Mouse (Mus musculus): ENCODE results near the gene Sh3bgrl2. TPM values are rescaled to one million over a fixed set of nuclear protein-coding genes. Genes with fewer than 3 reads are reported as not detected.

The Sh3bgrl2 gene
- polyA plus RNA-seq, 1 experiment = not detected

DNA sequence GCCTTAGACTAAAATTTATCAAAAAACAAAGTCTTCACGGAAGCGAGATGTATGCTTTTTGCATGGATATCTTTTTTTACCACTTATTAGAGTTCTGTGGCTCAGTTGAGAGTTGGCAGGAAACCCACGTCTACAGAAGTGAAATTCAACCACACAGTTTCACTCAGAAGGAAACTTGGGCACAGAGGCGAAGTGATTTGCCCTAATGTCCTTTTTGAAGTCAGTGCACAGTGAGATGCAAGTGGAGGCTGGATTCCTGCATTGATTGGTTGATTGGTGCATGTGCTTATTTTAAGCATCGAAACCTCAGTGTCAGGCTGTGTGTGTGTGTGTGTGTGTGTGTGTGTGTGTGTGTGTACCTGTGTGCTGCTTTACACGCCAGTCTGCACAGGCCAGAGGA lies 3.5 kb downstream of the Sh3bgrl2 start:
- TF ChIP-seq GATA1 (IDR thresholded peaks at IDR 0.05; ENCODE audit: low read length) = no peak

DNA sequence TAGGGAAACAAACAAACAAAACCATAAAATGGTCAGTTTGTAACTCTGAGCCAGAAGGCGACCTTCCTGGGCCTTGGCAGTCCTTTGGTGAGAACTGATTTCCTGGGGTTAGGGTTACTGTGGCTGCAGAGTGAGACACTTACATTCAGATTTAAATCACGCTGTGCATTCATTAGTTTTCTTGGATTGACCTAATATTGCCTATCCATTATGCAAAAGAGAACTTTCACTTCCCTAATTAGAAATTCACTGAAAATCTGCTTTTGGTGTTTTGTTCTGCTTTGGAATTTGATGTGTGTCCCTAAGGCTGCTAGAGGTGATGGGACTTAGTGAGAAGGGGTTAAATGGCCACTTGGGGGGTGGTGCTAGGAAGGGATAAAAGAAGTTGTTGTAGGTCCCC lies 7.5 kb downstream of the Sh3bgrl2 start:
- TF ChIP-seq GATA1 (IDR thresholded peaks at IDR 0.05; ENCODE audit: low read length) = no peak

DNA sequence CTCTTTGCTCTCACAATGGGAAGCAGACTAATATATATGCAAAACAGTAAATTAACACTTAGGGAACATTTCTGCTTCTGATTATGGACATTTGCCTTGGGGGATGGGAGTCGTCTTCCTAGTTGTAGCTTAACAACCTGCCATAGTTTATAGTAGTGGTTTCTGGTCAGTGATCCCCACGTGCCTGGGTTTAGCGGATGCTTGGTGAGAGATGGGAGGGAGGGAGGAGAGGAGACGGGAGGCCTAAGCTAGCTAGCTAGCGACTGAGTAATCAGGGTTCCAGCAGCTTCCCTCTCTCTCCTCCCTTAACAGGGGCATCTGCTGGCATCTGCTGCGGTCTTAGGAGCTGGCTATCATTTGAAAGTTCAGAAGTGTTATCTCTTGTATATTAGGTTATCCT lies 8.1 kb downstream of the Sh3bgrl2 start:
- no peak for TF ChIP-seq GATA1 (IDR thresholded peaks at IDR 0.05; ENCODE audit: low read length)

DNA sequence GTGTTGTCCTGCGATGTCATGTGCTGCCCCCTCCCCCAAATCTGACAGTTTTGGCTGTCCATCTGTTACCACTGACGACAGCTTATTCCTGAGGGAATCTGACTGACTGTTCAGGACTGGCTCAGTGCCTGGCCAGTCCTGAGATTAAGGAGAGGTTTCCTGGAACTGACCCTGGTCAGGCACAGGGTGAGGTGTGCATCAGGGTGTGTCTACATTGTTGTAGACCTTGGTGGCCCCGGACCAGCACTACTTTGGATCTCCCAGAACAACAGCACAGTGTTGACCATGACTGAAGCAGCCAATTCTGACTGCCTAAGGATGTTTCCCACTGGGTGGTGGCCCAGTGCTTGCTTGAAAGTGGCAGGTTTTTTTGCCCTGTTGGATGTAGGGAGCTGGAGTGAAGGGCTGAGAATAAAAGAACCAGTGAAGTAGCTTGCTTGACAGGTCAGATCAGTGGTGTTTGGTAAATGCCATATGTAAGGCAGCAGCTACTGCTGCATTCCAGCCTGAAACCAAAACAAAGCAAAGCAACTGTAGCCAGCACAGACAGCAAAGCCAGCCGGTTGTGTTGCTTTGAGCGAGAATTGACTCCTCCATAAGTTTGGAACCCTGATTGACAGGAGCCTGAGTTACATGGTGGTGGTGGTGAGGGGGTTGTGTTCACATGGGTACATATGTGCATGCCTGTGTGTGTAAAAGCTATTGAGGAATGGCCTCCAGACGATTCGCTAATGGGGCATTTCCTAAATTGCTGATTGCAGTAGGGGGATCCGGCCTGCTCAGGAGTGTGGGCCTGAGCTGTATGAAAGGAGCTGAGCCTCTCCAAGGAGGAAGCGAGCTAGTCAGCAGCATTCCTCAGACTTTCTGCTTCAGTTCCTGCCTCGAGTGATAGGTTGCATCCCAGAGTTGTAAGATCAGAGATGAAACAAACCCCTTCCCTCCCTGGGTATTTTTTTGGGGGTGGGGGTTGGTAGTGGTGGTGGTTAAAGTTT lies 8.9 kb downstream of the Sh3bgrl2 start:
- TF ChIP-seq GATA1 (IDR thresholded peaks at IDR 0.05; ENCODE audit: low read length) = no peak

DNA sequence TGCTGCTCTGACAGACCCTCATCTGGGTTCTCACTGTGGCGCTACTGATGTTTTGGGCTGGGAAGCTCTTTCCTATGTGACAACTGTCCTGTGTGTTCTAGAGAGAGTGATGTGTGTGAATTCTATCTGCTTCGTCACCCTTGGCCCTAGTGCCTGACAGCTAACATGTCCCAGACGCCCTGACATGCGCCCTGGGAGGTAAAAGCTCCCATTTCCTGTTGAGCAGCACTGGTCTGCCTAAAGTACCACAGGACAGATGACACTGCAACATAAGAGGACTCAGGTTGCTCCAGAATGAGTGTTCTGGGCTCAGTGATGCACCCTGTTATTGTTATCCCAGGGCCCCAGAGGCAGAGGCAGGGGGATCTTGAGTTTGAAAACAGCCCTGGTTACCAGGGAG lies 12.5 kb downstream of the Sh3bgrl2 start:
- no peak for TF ChIP-seq GATA1 (IDR thresholded peaks at IDR 0.05; ENCODE audit: low read length)

DNA sequence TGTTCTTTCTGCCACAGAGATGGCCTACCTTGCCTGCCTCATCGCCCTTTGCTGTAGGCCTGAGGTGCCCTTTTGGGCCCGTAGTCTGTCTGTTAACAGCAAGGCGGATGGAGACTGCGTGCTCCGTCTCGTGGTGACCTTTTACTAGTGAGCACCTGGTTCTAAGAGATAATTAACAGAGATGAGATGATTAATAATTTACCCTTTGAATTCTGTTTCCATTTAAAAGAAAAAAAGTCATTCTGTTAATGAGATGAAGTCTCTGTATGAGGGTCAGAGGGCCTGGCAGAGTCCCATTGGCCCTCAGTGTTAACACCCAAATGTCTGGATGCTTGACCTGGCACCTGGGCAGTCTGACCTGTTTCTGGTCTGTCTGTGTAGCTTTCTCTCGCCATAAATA lies 14.8 kb downstream of the Sh3bgrl2 start:
- TF ChIP-seq GATA1 (IDR thresholded peaks at IDR 0.05; ENCODE audit: low read length) = no peak

DNA sequence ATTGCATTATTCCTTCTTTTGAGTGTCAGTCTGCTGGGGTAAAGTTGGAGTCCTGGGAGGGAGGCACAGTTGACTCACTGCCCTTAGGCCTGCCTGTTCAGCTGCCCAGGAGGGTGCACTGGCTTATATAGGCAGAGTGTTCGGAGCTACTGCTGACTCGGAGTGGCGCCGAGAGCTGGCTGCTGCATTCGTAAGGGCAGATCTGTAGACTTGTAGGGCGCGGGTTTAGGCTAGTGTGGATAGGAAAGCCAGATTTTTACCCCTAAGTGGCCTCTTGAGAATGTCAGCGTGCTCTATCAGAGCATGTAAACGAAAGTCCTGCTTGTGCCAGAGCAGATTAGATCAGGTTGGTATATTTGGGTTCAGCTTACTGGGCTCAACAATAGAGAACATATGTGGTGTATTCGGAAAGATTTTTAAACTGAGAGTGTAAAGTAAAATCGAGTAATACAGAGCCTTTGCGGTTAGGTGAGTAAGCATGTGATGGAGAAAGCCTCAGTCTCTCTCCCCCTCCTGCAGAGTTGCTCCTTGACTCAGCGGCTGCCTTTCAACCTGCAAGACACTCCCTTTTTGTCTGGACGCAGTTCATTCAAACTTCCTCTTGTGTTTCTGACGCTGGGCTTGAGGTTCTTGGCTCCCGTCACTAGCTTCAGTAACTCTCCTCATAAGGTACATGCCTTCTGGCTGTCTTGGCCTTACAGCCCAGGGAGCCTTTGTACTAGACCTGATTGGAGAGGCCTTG lies 15.9 kb downstream of the Sh3bgrl2 start:
- no peak for TF ChIP-seq GATA1 (IDR thresholded peaks at IDR 0.05; ENCODE audit: low read length)

DNA sequence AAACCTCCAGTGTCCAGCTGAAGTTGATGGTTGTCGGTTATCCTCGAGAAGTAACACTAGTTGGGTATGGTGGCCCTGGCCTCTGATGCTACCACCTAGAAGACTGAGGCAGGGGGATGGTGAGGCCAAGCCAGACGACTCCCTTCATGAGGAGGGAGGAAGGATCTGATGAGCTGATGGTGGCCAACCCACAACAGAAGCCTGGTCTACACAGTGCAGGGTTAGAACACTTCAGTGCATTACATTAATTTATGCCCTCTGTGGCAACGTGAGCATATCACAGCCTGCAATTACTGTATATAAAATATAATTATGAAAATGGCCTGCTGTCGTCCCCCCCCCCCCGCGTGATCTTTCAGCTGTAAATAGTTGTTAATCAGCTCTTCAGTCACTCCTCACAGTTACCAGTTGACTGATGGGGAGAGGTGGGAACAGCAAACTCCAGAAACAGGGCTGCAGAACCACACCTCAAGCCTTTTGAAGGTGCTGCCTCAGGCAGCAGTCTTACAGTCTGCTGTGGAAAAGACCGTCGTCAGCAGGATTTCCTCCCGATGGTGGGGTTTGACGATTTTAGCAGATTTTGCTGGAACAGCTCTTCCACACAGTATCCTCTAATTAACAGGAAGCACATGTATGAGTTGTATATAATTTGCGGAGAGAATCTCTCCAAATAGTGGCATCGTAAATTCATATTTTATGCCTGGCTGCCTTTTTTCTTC lies 17.0 kb downstream of the Sh3bgrl2 start:
- no peak for TF ChIP-seq GATA1 (IDR thresholded peaks at IDR 0.05; ENCODE audit: low read length)

DNA sequence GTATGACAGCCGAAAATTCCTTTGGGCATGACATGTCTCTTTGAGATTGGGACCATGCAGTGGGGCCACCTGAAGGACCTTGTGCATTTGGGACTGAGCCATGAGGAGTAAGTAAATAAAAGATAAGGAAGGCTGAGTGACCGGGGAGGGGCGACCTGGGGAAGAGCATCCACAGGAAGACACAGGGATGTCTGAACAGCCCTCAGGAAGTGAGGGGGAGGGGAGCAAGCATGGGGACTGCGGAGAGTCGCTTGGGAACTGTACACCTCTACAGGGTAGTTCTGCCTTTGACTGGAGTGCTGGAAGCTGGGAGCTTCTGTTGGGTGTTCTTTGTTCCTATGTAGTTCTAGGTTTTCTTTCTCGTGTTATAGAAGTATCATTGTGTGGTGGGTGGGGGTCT lies 18.0 kb downstream of the Sh3bgrl2 start:
- TF ChIP-seq GATA1 (IDR thresholded peaks at IDR 0.05; ENCODE audit: low read length) = no peak

DNA sequence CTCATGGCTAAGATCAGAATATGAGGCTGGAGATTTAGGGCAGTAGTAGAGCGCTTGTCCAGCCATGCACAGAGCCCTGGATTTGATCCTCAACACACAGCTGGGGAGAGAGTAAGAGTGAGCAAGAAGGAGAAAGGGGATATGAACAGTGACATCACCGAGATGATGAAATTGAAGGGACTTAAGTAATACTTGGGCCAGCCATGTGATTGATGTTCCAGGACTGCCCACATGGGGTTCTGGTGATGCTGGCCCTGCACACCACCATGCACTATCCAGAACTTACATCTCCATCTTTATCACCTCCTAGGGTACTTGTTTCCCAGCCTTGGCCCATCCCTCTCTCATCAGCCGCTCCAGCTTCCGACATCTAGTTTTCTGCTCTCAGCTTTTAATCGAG lies 20.0 kb downstream of the Sh3bgrl2 start:
- no peak for TF ChIP-seq GATA1 (IDR thresholded peaks at IDR 0.05; ENCODE audit: low read length)

DNA sequence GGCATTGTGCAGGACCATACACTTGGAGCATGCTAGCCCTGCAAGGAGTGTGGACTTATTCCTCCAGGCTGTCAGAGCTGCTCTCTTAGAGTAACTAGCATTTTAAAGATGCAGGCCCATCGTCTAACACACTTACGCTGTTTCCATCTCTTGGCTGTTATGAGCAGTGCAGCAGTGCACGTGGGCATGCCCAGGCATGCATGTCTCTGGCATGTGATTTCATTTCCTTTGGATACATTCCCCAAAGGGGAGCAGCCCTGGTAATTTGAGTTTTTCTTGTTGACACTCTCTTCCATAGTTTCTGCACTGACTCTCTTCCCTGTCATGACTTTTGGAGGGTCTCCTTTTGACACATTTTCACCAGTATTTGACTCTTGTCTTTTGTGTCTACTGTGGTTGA lies 20.8 kb downstream of the Sh3bgrl2 start:
- no peak for TF ChIP-seq GATA1 (IDR thresholded peaks at IDR 0.05; ENCODE audit: low read length)

DNA sequence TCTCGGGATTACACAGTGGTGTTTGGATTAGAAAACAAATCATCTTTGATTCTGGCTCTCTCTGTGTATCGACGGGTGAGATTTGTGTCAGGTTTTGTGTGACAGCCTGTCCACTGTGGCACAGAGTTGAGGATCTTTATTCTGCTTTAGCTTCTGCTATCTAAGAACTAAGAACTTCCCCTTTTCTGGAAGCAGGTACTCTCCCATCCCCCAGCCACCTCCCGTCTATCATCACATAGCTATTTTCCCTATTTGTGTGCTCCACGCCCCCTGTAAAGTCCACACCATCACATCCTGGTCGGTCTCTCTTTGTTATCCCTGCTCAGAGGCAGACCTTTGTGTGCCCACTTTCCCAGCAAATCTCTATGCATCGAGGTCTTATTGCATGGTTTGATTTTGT lies 21.8 kb downstream of the Sh3bgrl2 start:
- TF ChIP-seq GATA1 (IDR thresholded peaks at IDR 0.05; ENCODE audit: low read length) = no peak

DNA sequence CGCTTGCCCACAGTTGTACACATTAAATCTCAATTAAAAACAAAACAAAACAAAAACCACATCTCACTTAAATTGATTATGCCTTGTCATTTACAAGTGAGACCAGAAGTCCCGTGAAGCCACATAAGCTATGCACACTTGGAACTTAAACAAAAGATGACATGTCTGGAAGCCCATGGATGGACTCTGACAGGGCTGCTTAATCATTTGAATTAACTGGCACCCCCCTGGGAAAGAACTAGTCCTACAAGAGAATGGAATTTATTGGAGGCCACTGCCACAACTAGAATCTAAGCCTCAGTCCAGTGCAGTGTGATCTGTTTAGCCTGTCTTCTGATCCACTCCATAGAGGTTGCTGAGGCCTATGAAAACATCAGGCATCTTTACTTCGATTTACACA lies 23.2 kb downstream of the Sh3bgrl2 start:
- no peak for TF ChIP-seq GATA1 (IDR thresholded peaks at IDR 0.05; ENCODE audit: low read length)

DNA sequence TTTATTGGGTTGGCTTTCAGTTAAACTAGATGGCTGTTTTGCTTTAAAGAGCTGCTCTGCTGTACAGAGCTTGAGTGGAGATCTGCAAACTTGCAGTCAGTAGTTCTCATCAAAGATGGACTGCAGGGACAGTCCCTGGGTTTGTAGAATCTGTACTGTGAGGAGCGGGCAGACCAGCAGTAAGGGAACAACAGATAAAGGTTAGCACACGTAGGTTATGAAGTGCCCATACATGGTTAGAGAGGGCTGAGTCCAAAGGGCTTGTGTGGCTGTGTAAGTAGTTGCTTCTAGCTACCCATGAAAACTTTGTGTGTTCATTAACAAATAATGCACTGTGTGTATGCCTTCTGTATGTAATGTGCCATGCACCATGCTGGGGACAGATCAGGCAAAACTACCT lies 24.2 kb downstream of the Sh3bgrl2 start:
- no peak for TF ChIP-seq GATA1 (IDR thresholded peaks at IDR 0.05; ENCODE audit: low read length)

DNA sequence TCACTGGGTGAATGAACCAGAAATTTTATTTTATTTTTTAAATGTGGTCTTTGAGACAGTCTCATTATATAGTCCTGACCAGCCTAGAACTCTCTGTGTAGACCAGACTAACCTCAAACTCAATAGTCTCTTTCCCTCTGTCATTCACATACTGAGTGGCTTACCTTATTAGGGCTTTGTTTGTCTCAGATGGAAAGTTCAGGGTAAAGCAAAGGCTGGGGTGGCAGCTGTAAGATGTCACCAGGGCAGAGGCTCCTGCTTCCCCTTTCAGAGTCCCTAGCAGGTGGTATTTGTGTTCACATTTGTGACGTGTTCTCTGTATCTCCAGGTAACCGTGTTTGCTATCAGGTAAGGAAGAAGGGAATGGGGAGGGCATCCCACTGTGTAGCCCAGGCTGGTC lies 24.7 kb downstream of the Sh3bgrl2 start:
- TF ChIP-seq GATA1 (IDR thresholded peaks at IDR 0.05; ENCODE audit: low read length) = no peak

DNA sequence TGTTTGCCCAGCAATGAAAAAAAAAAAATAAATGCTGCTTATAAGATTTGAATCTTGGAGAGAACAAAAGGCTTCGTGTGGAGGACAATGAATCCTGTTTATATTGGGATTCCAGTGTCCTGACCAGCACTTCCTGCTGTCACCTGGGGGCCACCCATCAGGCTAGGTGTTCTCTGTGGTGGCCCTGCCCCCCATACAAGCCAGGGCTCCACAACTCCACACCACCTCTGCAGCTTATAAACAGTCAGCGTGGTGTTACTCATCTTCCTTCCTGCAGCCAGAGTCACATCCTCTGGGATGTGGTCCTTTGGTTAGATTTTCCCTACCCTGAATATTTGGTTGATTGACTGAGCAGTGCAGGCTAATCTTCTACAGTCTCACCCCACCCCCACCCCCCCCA lies 25.5 kb downstream of the Sh3bgrl2 start:
- TF ChIP-seq GATA1 (IDR thresholded peaks at IDR 0.05; ENCODE audit: low read length) = no peak
